Mouse (Mus musculus): ENCODE data around the gene Xpot. TPM values are rescaled to one million over a fixed set of nuclear protein-coding genes. Genes with fewer than 3 reads are reported as not detected.
A peak's percentile ranks its signal among the peaks of the same experiment; 100 is the strongest.

Xpot gene
- polyA plus RNA-seq, 2 experiments: 58.8 to 103 TPM

GRCm38 (mm10) chr10:121596580-121596979 lies 29.6 kb downstream of the Xpot start:
- no peak for TF ChIP-seq POLR2A (IDR thresholded peaks at IDR 0.05; ENCODE audit: borderline replicate concordance, extremely low read depth, insufficient read depth, insufficient read length)
- Histone ChIP-seq H3K27me3 (ENCODE audit: control insufficient read depth, insufficient read depth, low read length) (no peaks in the 10 kb centered on the region), H3K9ac (ENCODE audit: low read depth, low read length, severe bottlenecking) (no peak overlapping the region), H3K27ac (replicated peaks; ENCODE audit: low read depth, low read length) (no peak overlapping the region), H3K9me3 (ENCODE audit: control insufficient read depth, low read length) (no peaks in the 10 kb centered on the region), H3K36me3 (ENCODE audit: control insufficient read depth, insufficient read depth, low read length) (peaks cover 94% of the 10 kb centered on the region), H3K4me2 (replicated peaks; ENCODE audit: low read depth, low read length, severe bottlenecking) (no peak overlapping the region), H3K4me1 (ENCODE audit: control insufficient read depth, insufficient read depth, low read length) (no peaks in the 10 kb centered on the region), H3K4me3 (replicated peaks; ENCODE audit: low read length) (no peak overlapping the region)
- ATAC-seq (ENCODE audit: low FRiP score, low read depth) (no peak), DNase-seq (ENCODE audit: low spot score) (no peak)
- 84% methylated on average over 9 of the region's 9 CpGs for WGBS

- no peak overlapping the region for H3K4me3 ChIP-seq (replicated peaks; ENCODE audit: low read length)
- no peaks in the 10 kb centered on the region for H3K9me3 ChIP-seq (ENCODE audit: control insufficient read depth, low read length)
- no peak for DNase-seq (ENCODE audit: low spot score)
- H3K9ac ChIP-seq (ENCODE audit: low read depth, low read length, severe bottlenecking): no peak overlapping the region
- no peak overlapping the region for H3K4me2 ChIP-seq (replicated peaks; ENCODE audit: low read depth, low read length, severe bottlenecking)
- H3K27ac ChIP-seq (replicated peaks; ENCODE audit: low read depth, low read length): no peak overlapping the region
- no peak for ATAC-seq (ENCODE audit: low FRiP score, low read depth)
- TF ChIP-seq POLR2A (IDR thresholded peaks at IDR 0.05; ENCODE audit: borderline replicate concordance, extremely low read depth, insufficient read depth, insufficient read length): no peak
- H3K36me3 ChIP-seq (ENCODE audit: control insufficient read depth, insufficient read depth, low read length): peaks cover 54% of the 10 kb centered on the region
- 89% methylated on average over 14 of the region's 14 CpGs for WGBS
- no peaks in the 10 kb centered on the region for H3K27me3 ChIP-seq (ENCODE audit: control insufficient read depth, insufficient read depth, low read length)
- H3K4me1 ChIP-seq (ENCODE audit: control insufficient read depth, insufficient read depth, low read length): no peaks in the 10 kb centered on the region
Observed at GRCm38 (mm10) chr10:121591106-121591505, 35.0 kb downstream of the Xpot start.

GRCm38 (mm10) chr10:121587371-121587840 lies 38.7 kb downstream of the Xpot start:
- ATAC-seq (ENCODE audit: low FRiP score, low read depth) (no peak), DNase-seq (ENCODE audit: low spot score) (no peak)
- peak overlapping the region; percentile 91 for H3K9ac ChIP-seq (ENCODE audit: low read depth, low read length, severe bottlenecking)
- 0 out of 2 replicates have a peak, but pooled peaks cover 6% of the 10 kb centered on the region for H3K4me1 ChIP-seq (ENCODE audit: control insufficient read depth, insufficient read depth, low read length)
- no peaks in the 10 kb centered on the region for H3K9me3 ChIP-seq (ENCODE audit: control insufficient read depth, low read length)
- H3K36me3 ChIP-seq (ENCODE audit: control insufficient read depth, insufficient read depth, low read length): peaks cover 39% of the 10 kb centered on the region
- 62% methylated on average over 6 of the region's 6 CpGs for WGBS
- peak overlapping the region; percentile 86 for H3K4me3 ChIP-seq (replicated peaks; ENCODE audit: low read length)
- TF ChIP-seq POLR2A (IDR thresholded peaks at IDR 0.05; ENCODE audit: borderline replicate concordance, extremely low read depth, insufficient read depth, insufficient read length): no peak
- no peaks in the 10 kb centered on the region for H3K27me3 ChIP-seq (ENCODE audit: control insufficient read depth, insufficient read depth, low read length)
- H3K4me2 ChIP-seq (replicated peaks; ENCODE audit: low read depth, low read length, severe bottlenecking): peak overlapping the region; percentile 53
- no peak overlapping the region for H3K27ac ChIP-seq (replicated peaks; ENCODE audit: low read depth, low read length)

DNA sequence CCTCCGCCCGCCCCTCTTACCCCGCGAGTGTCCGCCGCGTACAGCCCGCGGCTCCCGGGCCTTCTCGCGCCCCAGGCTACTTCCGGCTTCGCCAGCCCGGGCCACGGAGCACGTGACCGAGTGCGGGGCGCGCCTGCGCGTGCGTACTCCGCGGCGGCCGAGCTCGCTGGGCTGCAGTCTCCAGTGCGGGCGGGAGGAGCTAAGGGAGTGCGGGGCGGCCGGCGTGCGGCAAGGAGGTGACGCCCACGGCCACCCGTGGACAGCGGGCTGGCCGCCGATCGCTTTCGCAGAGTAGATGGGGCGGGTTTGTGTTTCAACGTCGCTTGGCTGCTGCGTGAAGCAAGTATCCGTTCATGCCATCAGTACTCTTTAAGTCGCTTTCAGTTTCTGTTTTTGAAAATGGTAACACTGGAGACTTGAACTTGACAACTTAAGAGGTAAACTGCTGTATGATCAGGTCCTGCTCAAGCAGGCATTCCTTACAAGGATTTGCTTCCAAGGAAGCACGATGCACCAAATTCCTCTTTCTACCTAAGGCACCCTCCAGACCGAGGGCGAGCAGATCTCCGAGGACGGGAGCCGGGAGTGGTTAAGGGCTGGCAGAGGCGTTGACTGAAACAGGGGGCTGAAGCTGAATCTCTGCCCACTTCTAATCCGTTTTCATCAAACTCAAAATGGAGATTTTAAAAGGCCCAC lies 39.3 kb downstream of the Xpot start, which contains the start of gene Tbk1:
Gene Tbk1 (minus strand): TSS at position 113 of the 696 bp plus-strand sequence.
- peaks cover 38% of the 10 kb centered on the region for H3K36me3 ChIP-seq (ENCODE audit: control insufficient read depth, insufficient read depth, low read length)
- H3K27me3 ChIP-seq (ENCODE audit: control insufficient read depth, insufficient read depth, low read length): no peaks in the 10 kb centered on the region
- ATAC-seq (ENCODE audit: low FRiP score, low read depth): peak; percentile 97

GRCm38 (mm10) chr10:121585791-121586642 lies 40.1 kb downstream of the Xpot start:
- Histone ChIP-seq H3K4me2 (replicated peaks; ENCODE audit: low read depth, low read length, severe bottlenecking) (peak overlapping the region; percentile 53), H3K27me3 (ENCODE audit: control insufficient read depth, insufficient read depth, low read length) (no peaks in the 10 kb centered on the region), H3K4me3 (replicated peaks; ENCODE audit: low read length) (peak overlapping the region; percentile 86), H3K4me1 (ENCODE audit: control insufficient read depth, insufficient read depth, low read length) (0 out of 2 replicates have a peak, but pooled peaks cover 6% of the 10 kb centered on the region), H3K9ac (ENCODE audit: low read depth, low read length, severe bottlenecking) (peak overlapping the region; percentile 91), H3K36me3 (ENCODE audit: control insufficient read depth, insufficient read depth, low read length) (peaks cover 37% of the 10 kb centered on the region), H3K9me3 (ENCODE audit: control insufficient read depth, low read length) (no peaks in the 10 kb centered on the region), H3K27ac (replicated peaks; ENCODE audit: low read depth, low read length) (peak overlapping the region; percentile 75)
- DNase-seq (ENCODE audit: low spot score) (no peak), ATAC-seq (ENCODE audit: low FRiP score, low read depth) (peak; percentile 53)
- TF ChIP-seq POLR2A (IDR thresholded peaks at IDR 0.05; ENCODE audit: borderline replicate concordance, extremely low read depth, insufficient read depth, insufficient read length): no peak
- WGBS: 4% methylated on average over 31 of the region's 48 CpGs

More for the DNA sequence above, 39.3 kb downstream of the Xpot start, which contains the start of gene Tbk1:
- peak within 1 kb of the TSS; percentile 91 for H3K9ac ChIP-seq (ENCODE audit: low read depth, low read length, severe bottlenecking)
- DNase-seq (ENCODE audit: low spot score): peak; percentile 88
- WGBS: under 1% methylated on average over 48 of the region's 58 CpGs
- peak within 1 kb of the TSS; percentile 86 for H3K4me3 ChIP-seq (replicated peaks; ENCODE audit: low read length)
- TF ChIP-seq POLR2A (IDR thresholded peaks at IDR 0.05; ENCODE audit: borderline replicate concordance, extremely low read depth, insufficient read depth, insufficient read length): 0 out of 2 replicates have a peak, but pooled peaks have one; percentile 67
- H3K27ac ChIP-seq (replicated peaks; ENCODE audit: low read depth, low read length): peak within 1 kb of the TSS; percentile 75
- H3K9me3 ChIP-seq (ENCODE audit: control insufficient read depth, low read length): no peaks in the 10 kb centered on the region
- peak within 1 kb of the TSS; percentile 53 for H3K4me2 ChIP-seq (replicated peaks; ENCODE audit: low read depth, low read length, severe bottlenecking)
- H3K4me1 ChIP-seq (ENCODE audit: control insufficient read depth, insufficient read depth, low read length): 0 out of 2 replicates have a peak, but pooled peaks cover 6% of the 10 kb centered on the region

All from limb, embryonic 14.5 days (tissue).